Mouse (Mus musculus): ENCODE measurements at regions not wholly inside any gene's neighbourhood (a gene's known extent, or its start where the extent isn't known, plus 50 kb on each side); places are given as distances from the start of the nearest gene placed in this dataset.

DNA sequence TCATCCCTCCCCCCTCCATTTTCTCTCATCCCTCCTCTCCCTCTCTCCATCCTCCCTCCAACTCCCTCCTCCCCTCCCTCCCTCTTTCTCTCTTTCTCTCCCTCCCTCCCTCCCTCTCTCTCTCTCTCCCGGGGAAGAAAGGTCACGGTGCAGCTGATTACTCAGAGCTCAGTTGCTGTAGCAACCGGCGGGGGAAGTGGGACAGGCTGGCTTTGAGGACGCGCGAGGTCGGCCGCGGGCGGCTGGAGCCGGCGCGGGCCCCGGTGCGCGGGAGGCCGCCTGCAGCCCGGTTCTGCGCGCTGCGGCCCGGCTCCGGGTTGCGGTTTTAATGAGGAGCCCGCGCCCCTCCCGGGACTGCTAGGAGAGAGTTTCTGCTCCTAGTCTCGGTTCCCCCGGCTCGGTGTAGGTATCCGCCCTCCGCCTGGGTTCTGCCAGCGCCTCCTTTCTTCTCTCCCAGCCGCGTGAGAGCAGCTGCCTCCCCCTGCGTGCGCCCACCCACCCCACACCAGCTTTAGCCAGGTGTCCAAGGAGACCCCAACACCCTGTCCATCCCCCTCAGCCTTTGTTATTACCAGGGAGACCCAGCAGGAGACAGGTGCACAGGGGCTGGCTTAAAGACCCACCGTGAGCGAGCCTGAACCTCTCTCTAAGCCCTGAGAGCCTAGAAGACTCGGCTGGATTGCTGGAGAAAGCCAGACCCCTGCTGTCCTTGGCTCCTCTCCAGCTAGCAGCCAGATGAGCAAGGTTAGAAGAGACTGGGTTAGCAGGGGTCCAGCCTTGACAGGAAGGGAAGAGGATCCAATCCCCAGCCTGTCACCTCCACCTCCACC lies 98.6 kb downstream of the Cstad start:
- Histone ChIP-seq H3K27ac (ENCODE audit: control insufficient read depth, low read depth, low read length) (no peak overlapping the region; the same call in 1 of the 2 replicates), H3K4me3 (ENCODE audit: control insufficient read depth in 1 of 2, insufficient read depth in 1 of 2, low read depth in 2 of 2, low read length in 2 of 2) (peak overlapping the region; percentile 46 to 57; a peak in 3 of 4 replicates)
- DNase-seq (ENCODE audit: low read depth, low spot score): peak; percentile 66

DNA sequence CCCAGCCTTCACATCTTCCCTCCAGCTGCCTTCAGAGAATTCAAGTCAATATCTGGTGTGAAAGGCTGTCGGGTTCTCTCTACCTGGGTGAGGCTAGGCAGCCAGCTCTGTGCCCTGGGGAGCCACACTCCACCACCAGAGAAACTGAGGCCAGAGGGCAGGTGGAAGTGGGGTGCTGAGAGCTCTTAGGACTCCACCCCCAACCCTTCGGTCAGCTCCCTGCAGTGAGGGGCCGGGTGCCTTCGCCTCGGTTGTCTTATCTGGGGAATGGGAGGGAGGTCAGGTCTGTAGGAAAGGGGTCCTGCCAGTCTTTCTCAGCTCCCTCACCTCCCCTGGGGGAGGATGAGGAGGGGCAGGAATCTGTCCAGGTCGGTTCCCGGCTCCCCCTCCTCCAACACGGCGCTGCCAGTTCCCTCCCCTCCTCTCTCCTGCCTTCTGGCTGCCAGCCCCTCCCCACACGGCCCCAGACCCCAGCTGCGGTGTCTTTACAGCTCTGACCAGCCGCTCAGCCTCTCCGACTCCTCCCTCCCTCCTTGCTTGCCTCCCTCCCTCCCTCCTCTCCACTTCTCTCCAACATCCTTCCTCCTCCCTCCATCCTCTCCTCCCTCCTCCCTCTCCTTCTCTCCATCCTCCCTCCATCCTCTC lies 97.8 kb downstream of the Cstad start:
- H3K27me3 ChIP-seq (ENCODE audit: control insufficient read depth in 1 of 2, insufficient read depth in 2 of 2, low read length in 2 of 2): no peaks in the 10 kb centered on the region; a peak in 2 of 4 replicates
- peaks cover 7 to 35% of the 10 kb centered on the region in 2 experiments for H3K4me1 ChIP-seq (ENCODE audit: control insufficient read depth in 1 of 2, insufficient read depth in 2 of 2, low read length in 2 of 2)
- no peak overlapping the region for H3K9ac ChIP-seq (ENCODE audit: control insufficient read depth, low read depth, low read length, poor library complexity, severe bottlenecking)
- TF ChIP-seq GABPA (IDR thresholded peaks at IDR 0.05; ENCODE audit: low read depth, low read length): no peak
- no peak for TF ChIP-seq MYB (IDR thresholded peaks at IDR 0.05; ENCODE audit: low read depth, low read length)
- TF ChIP-seq POLR2AphosphoS5 (IDR thresholded peaks at IDR 0.05; ENCODE audit: borderline replicate concordance, low read depth, low read length): no peak
- TF ChIP-seq POLR2AphosphoS2 (IDR thresholded peaks at IDR 0.05; ENCODE audit: low read length): no peak
- TF ChIP-seq ETS1 (IDR thresholded peaks at IDR 0.05; ENCODE audit: low read depth, low read length): no peak
- TF ChIP-seq ELF1 (IDR thresholded peaks at IDR 0.05; ENCODE audit: low read depth, low read length): no peak
- no peak for TF ChIP-seq UBTF (IDR thresholded peaks at IDR 0.05; ENCODE audit: borderline replicate concordance, insufficient read depth, low read depth, low read length)
- TF ChIP-seq RAD21 (IDR thresholded peaks at IDR 0.05; ENCODE audit: low read depth, low read length): no peak
- no peak for TF ChIP-seq CTCF (IDR thresholded peaks at IDR 0.05 in 2 of 3, conservative IDR thresholded peaks at IDR 0.05 in 1 of 3; ENCODE audit: control insufficient read depth in 1 of 3, insufficient read depth in 1 of 3, low read depth in 2 of 3, low read length in 3 of 3, poor library complexity in 1 of 3, severe bottlenecking in 1 of 3)
- no peak for TF ChIP-seq MYC (IDR thresholded peaks at IDR 0.05; ENCODE audit: low read depth, low read length)
- no peak for TF ChIP-seq HCFC1 (IDR thresholded peaks at IDR 0.05; ENCODE audit: low read depth, low read length)
- TF ChIP-seq ZMIZ1 (IDR thresholded peaks at IDR 0.05; ENCODE audit: low read depth, low read length): no peak
- no peaks in the 10 kb centered on the region for H3K9me3 ChIP-seq (replicated peaks; ENCODE audit: insufficient read depth, low read length)
- no peak overlapping the region for H3K27ac ChIP-seq (ENCODE audit: control insufficient read depth, low read depth, low read length)
- DNase-seq (ENCODE audit: low read depth, low spot score): no peak
- peak overlapping the region in 1 of 2 experiments; percentile 57; a peak in 1 of 4 replicates for H3K4me3 ChIP-seq (ENCODE audit: control insufficient read depth in 1 of 2, insufficient read depth in 1 of 2, low read depth in 2 of 2, low read length in 2 of 2)
- H3K36me3 ChIP-seq (ENCODE audit: control insufficient read depth in 1 of 2, insufficient read depth in 2 of 2, low read length in 2 of 2): peaks cover 0 to 14% of the 10 kb centered on the region in 2 experiments; a peak in 2 of 4 replicates
- H3K79me2 ChIP-seq (ENCODE audit: control insufficient read depth, insufficient read depth, low read length, poor library complexity): no peaks in the 10 kb centered on the region; the same call in 1 of the 2 replicates

More for the DNA sequence above, 98.6 kb downstream of the Cstad start:
- H3K4me1 ChIP-seq (ENCODE audit: control insufficient read depth in 1 of 2, insufficient read depth in 2 of 2, low read length in 2 of 2): peaks cover 7 to 35% of the 10 kb centered on the region in 2 experiments
- no peaks in the 10 kb centered on the region; a peak in 2 of 4 replicates for H3K27me3 ChIP-seq (ENCODE audit: control insufficient read depth in 1 of 2, insufficient read depth in 2 of 2, low read length in 2 of 2)
- peaks cover 0 to 14% of the 10 kb centered on the region in 2 experiments; a peak in 2 of 4 replicates for H3K36me3 ChIP-seq (ENCODE audit: control insufficient read depth in 1 of 2, insufficient read depth in 2 of 2, low read length in 2 of 2)
- H3K9ac ChIP-seq (ENCODE audit: control insufficient read depth, low read depth, low read length, poor library complexity, severe bottlenecking): peak overlapping the region; percentile 79
- H3K9me3 ChIP-seq (replicated peaks; ENCODE audit: insufficient read depth, low read length): no peaks in the 10 kb centered on the region
- H3K79me2 ChIP-seq (ENCODE audit: control insufficient read depth, insufficient read depth, low read length, poor library complexity): no peaks in the 10 kb centered on the region; the same call in 1 of the 2 replicates
- TF ChIP-seq GABPA (IDR thresholded peaks at IDR 0.05; ENCODE audit: low read depth, low read length) (no peak), GATA1 (IDR thresholded peaks at IDR 0.05; ENCODE audit: low read depth, low read length) (no peak), RAD21 (IDR thresholded peaks at IDR 0.05; ENCODE audit: low read depth, low read length) (no peak), POLR2A (IDR thresholded peaks at IDR 0.05; ENCODE audit: control insufficient read depth in 1 of 2, insufficient read depth in 1 of 2, low read depth in 1 of 2, low read length in 2 of 2, poor library complexity in 1 of 2) (peak in 1 of 2 experiments; percentile 10; a peak in 1 of 4 replicates), ETS1 (IDR thresholded peaks at IDR 0.05; ENCODE audit: low read depth, low read length) (0 out of 2 replicates have a peak, but pooled peaks have one; percentile 23), MAZ (IDR thresholded peaks at IDR 0.05; ENCODE audit: low read depth, low read length) (0 out of 2 replicates have a peak, but pooled peaks have one; percentile 73)
